Mouse (Mus musculus) naive thymus-derived CD4-positive, alpha-beta T cell, adult 2 months (primary cell): ENCODE measurements around the gene Mtrf1l.

ENCODE experiments used
- DNase-seq: peaks from one replicate; pipeline ENCODE4 v3.0.0-alpha.2; 2011; ENCODE audit warnings: low read depth

Mtrf1l gene

DNA sequence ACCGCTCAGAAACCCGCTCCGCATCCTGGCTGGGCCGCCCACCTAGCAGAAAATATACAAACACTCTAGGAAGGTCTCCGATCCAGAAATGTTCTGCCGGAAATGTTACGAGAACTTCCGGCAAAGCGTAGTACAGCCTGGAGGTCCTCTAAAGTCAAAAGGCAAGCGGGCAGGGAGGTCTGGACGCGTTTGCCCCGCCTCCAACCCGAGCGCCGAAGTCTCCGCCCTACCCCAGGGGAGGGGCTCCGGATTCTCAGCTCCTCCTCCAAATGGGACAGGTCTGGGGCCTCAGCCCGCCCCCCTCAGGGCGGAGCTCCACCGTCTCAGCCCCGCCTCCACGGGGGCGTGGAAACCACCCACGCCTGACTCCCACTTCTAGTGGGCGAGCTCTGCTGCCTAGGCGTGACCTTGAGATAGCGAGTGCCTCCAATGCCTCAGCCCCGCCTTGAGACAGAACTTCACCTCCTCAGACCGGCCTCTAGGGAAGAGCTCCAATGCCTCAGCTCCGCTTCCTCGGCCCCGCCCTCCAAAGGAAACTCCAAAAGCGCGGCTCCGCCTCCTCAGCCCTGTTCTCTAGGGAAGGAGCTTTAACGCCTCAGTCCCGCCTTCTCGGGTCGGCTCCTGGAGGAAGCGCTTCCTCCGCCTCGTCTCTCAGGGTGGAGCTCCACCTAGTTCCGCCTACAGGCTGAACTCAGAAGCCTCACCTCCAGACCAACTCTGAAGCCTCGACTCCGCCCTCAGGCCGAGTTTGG lies at the start of gene Mtrf1l:
TSS of gene Mtrf1l (minus strand) at position 171 of the 752 bp plus-strand sequence.
- peak; percentile 99 for DNase-seq

DNA sequence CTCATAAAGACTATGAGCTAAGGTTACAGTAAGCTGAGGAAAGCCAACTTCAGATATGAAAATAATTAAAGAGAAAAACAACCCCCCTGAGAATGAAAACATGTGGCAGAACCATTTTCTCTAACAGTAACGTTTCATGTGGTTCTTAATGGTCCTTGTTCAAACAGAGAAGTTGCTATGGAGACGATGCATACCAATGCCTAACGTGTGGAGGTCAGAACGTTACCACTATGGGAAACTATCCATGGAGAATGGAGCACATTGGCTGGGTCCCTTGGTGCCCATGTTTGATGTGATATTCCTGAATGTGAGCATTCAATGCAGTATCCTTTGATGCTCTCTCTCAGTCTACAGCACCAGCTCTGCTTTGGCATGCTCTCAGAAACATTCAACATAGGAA lies 47.4 kb upstream of the Mtrf1l start:
- DNase-seq: no peak

- no peak for DNase-seq
Observed at GRCm38 (mm10) chr10:5867981-5868552, 44.4 kb upstream of the Mtrf1l start.

DNA sequence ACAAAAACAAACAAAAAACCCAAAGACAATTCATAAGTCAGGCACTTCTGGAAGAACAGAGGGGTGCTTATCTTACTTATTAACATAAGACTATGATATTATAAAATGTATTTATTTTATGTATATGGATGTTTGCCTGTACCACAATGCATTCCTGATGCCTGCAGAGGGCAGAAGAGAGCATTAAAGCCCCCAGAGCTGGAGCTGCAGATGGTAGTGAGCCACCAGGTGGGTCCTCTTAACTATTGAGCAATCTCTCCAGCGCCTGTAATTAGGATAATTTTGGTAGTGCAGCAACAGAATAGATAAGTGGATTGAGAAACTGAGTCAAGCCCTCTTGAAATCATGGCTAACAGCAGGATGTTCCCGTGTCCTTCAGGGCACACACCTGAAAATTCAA lies 42.3 kb upstream of the Mtrf1l start:
- DNase-seq: no peak

GRCm38 (mm10) chr10:5862669-5863068 lies 39.0 kb upstream of the Mtrf1l start:
- no peak for DNase-seq

DNA sequence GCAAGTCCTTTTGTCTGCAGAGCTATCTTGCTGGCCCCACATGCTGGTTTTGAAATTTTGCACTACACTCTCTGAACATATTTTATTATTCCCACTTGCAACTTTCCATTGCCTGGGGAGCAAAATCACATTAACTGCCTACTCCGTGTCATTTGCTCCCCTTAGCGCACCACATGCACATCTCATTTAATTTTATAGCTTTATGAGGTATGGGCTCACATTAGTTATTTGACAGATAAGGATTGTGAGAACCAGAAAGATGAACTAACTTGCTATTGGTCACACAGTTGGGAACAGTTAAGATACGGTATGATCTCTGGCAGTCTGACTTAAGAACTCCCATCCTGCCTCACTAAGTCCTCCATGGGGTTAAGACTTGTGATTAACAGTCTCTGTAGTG lies 37.1 kb upstream of the Mtrf1l start:
- DNase-seq: no peak

DNA sequence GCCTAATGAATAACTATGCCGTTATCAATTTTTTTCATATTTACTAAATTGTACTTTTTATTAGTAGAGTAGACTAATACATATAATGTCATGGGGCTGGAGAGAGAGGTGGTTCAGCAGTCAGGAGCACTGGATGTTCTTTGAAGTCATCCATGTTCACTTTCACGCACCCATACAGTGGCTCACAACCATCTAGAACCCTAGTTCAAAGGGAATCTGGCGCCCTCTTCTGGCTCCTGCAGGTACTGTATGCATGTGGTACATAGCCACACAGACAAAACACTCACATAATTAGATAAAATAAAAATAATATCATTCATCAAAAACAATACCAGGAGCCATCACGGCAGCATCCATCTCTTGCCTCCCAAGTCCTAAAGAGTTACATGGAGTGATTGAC lies 36.0 kb upstream of the Mtrf1l start:
- DNase-seq: no peak

DNA sequence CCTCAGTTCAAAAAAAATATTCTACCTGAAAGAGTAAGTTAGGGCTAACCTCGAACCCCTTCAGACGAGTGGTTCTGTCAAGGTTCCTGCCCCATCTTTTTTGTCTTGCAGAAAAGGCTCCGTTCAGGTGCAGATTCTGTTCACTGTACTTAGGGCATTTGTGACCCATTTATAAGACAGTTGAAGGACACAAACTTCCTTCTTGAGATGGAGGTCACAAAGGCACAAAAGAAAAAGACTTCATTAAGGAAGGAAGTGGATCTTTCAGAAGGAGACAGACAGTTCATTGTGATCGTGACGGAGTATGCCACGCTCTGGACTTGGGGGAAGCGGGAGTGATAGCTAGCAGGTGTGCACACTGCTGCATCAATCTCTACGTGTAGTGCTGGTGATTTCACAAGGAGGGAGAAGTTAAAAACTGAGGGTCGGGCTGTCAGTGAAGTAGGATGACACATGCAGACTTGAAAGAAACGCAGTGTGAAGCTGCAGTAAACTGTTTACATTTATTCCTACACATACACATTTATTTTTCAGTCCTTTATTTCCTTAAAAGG lies 34.4 kb upstream of the Mtrf1l start:
- DNase-seq: no peak

GRCm38 (mm10) chr10:5853290-5853868 lies 29.7 kb upstream of the Mtrf1l start:
- DNase-seq: no peak

DNA sequence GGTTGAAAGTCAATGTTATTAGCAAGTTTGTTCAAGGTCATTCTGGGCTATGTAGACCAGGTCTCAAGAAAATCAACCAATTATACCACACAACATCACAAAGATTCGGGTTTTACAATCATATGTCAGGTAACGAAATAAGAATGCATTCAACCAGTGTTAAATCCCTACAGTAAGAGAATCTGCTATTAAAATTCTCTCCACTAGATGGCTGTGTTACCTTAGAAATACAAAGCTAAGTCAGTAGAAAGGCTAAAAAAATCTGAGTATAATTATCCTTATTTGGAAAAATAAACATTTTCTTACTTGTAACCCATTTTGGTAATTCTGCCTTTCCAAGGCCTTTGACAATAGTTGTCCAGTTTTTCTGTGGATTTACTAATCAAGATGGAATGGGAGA lies 23.2 kb upstream of the Mtrf1l start:
- DNase-seq: peak; percentile 39

DNA sequence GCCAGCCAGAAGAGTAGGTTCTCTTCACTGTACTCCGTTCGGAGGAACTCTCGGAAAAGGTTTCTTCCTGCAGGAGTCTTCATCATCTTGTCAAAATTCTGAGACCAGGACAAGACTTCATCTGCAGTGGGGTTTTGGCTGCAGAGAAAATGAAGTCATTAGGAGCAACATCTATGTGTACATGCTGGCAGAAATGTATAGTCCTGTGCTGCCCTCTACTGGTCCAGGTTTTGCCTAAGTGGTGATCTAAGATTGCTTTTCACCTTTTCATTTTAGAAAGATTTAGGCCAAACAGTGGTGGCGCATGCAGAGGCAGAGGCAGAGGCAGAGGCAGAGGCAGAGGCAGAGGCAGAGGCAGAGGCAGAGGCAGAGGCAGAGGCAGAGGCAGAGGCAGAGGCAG lies 17.7 kb upstream of the Mtrf1l start:
- DNase-seq: peak; percentile 85

DNA sequence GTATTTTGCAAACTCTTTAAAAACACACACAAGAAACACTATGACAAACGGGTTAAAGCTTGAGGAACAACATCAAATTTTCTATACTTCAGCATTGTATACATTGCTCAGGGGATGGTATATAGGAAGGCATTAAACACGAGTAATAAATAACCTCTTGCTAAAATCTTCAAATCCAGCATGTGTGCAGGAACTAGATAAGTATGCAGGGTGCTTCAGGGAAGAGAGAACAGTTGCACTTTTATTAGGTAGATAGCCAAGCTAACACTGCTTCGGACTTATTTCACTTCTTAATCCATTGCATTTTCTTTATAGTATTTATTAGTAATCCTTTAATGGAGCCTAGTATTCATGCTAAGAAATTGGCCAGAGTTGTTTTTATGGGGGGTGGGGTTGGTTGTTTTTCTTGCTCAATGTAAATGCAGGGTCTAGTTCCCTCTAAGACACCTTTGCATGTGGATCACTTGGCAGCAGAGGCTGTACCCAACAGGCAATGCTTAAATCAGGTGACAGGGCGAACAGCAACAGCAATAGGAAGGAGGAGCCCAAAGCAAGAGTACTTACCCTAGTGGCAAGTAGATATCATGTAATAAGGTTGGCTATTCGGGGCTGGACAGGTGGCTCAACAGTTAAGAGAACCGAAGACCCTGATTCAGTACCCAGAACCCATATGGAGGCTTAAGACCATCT lies 2.8 kb upstream of the Mtrf1l start:
- DNase-seq: no peak

- DNase-seq: peak; percentile 88
Observed at GRCm38 (mm10) chr10:5824779-5825178, 1.1 kb upstream of the Mtrf1l start.

DNA sequence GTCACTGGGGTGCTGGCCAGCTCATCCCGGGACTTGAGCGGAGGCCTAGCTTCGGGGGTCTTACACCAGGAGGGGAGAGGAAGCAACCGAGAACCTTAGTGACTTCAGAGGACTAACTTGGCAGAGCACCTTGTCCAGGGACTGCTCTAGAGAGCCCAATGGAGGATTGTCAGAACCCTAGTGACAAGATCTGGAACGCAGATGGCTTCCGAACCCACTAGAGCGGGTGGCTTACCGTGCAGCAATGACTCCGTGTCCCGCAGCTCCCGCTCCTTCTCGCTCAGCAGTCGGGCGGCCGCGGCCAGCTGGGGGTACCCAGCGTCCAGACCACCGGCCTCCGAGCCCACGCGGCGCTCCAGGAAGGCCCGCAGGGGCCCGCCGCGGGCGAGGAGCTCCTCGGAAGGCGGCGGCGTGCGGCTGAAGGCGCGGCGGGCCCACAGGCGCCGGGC lies 395 bp downstream of the Mtrf1l start:
- DNase-seq: no peak

GRCm38 (mm10) chr10:5818772-5819171 lies 4.9 kb downstream of the Mtrf1l start:
- no peak for DNase-seq

GRCm38 (mm10) chr10:5815968-5816367 lies 7.7 kb downstream of the Mtrf1l start:
- no peak for DNase-seq

- DNase-seq: no peak
Observed at GRCm38 (mm10) chr10:5813724-5814123, 10.0 kb downstream of the Mtrf1l start.

DNA sequence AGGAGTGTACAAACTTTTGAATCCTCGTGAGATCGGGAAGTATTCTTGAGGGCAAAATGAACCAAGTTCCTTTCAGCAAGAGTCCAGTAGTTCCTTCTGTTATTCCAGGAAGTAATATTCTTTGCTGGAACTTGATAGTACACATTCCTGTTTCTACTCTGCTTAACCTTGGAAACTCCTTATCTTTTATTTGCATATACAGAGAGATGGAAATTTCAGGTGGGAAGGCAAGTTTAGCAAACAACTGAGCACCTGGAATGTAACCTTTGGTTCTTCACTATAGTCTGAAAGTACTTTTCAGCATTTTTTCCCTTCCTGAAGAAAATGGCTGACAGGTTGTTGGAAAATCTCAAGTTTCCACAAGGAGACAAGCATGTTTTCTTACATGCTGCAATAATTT lies 16.0 kb downstream of the Mtrf1l start:
- no peak for DNase-seq

- no peak for DNase-seq
Observed at GRCm38 (mm10) chr10:5806996-5807395, 16.7 kb downstream of the Mtrf1l start.

GRCm38 (mm10) chr10:5806416-5806815 lies 17.3 kb downstream of the Mtrf1l start:
- peak; percentile 47 for DNase-seq

DNA sequence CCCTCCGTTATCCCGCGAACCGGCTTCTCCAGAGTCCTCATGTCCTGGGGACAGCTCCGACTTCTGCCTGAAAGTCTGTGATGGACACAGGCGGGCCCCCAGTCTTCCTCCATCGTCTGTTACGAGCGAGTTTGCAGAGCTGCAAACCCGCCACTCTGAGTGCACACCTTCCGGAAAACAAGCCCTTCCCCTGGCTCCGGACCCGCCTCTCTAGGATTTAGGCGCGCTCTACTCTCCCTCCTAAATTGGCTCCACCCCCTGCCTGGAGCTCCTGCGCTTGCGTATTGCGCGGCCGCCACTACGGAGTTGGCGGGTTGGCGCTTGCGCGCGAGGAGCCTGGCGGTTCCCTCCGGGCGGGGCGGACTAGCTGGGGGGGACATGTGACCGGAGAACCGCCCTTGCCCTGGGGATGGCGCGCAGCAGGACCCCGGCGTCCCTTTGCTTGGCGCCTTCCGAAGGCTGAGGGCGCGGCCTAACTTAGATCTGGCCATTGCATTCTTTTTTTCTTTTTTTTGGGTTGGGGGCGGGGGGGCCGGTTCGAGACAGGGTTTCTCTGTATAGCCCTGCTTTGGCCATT lies 17.9 kb downstream of the Mtrf1l start:
- peak; percentile 99 for DNase-seq

DNA sequence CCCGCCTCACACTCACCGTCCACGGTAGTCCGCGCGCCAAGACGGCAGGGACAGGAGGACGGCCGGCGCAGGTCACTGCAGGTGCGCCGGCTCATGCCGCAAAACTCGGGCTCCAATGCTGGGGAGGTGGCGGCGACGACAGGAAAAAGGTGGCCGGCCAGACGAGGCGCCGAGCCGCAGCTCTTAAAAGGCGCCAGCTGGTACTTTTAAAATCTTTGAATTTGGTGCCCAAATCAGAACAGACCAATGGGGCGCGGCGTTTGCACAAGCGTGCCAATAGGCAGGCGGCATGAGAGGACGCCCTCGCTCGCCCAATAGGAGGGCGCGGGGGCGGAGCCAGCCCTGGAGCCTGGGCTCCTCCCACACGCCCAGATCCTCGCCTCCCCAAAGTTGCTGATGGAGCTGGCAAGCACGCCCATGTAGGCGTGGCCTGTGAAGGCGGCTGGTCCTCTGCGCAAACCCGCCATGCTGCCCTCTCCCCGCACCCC lies 18.4 kb downstream of the Mtrf1l start, which contains the start of gene Fbxo5:
TSS of gene Fbxo5 (minus strand) at position 358 of the 488 bp plus-strand sequence.
- DNase-seq: peak; percentile 99
